Mouse (Mus musculus) heart, postnatal 0 days (tissue): ENCODE measurements around the gene Tspan33.

Experiments used
- CTCF ChIP-seq: IDR thresholded peaks from 2 replicates; pipeline ENCODE4 v1.5.1; 2016; ENCODE audit warnings: antibody characterized with exemption, control low read depth, low read depth
- EP300 ChIP-seq: IDR thresholded peaks from 2 replicates; pipeline ENCODE4 v1.6.1; 2016; ENCODE audit warnings: antibody characterized with exemption, low read depth

- no peak for TF ChIP-seq CTCF
- TF ChIP-seq EP300: no peak
Measured at GRCm38 (mm10) chr6:29736610-29737458, 42.8 kb downstream of the Tspan33 start.
